Mouse (Mus musculus) heart, embryonic 15.5 days (tissue): ENCODE data around the gene Zfp787. TPM values are rescaled to one million over a fixed set of nuclear protein-coding genes. Genes with fewer than 3 reads are reported as not detected.

ENCODE experiments used
- ATAC-seq: fragments of 200-750 bp; cut with Nextera tagmentation; replicated peaks from 2 replicates; pipeline ENCODE4 v1.8.0; 2017; ENCODE audit warnings: low read depth, moderate TSS enrichment; ENCODE audit not compliant: insufficient number of reproducible peaks, insufficient read depth, low FRiP score
- H3K27ac ChIP-seq: fragments of 300-500 bp; sonication (generic); 2 replicates; pipeline ENCODE4 v1.5.1; 2015; ENCODE audit warnings: mild to moderate bottlenecking, inconsistent platforms
- H3K27me3 ChIP-seq: fragments of 300-500 bp; sonication (generic); 2 replicates; pipeline ENCODE4 v1.6.1; 2015; ENCODE audit warnings: inconsistent platforms
- H3K36me3 ChIP-seq: fragments of 300-500 bp; sonication (generic); 2 replicates; pipeline ENCODE4 v1.6.1; 2015; ENCODE audit warnings: mild to moderate bottlenecking, inconsistent platforms
- H3K4me1 ChIP-seq: fragments of 300-500 bp; sonication (generic); replicated peaks from 2 replicates; pipeline ENCODE4 v1.6.1; 2015; ENCODE audit warnings: inconsistent platforms
- H3K4me2 ChIP-seq: fragments of 300-500 bp; sonication (generic); 2 replicates; pipeline ENCODE4 v1.6.1; 2015; ENCODE audit warnings: inconsistent platforms, mild to moderate bottlenecking, moderate library complexity
- H3K4me3 ChIP-seq: fragments of 300-500 bp; sonication (generic); 2 replicates; pipeline ENCODE4 v1.5.1; 2015; ENCODE audit warnings: mild to moderate bottlenecking, inconsistent platforms
- H3K9ac ChIP-seq: fragments of 300-500 bp; sonication (generic); 2 replicates; pipeline ENCODE4 v1.6.1; 2015; ENCODE audit warnings: mild to moderate bottlenecking, inconsistent platforms
- H3K9me3 ChIP-seq: fragments of 300-500 bp; sonication (generic); replicated peaks from 2 replicates; pipeline ENCODE4 v1.6.1; 2016; ENCODE audit warnings: inconsistent platforms
- WGBS: fragments of 180-500 bp; shearing (Covaris S2); methylation state at CpG from one replicate; pipeline ENCODE4 v1.1.7; 2015; ENCODE audit warnings: mixed read lengths; 5-methylcytosine and 5-hydroxymethylcytosine counted together
- polyA plus RNA-seq: library from polyadenylated mRNA; unstranded; fragments of >200 nt; fragmentation: Nextera tagmentation; extraction: Ambion mirVana; gene quantifications from 2 replicates; pipeline ENCODE4 v1.2.1, GENCODE M21; 2015

Gene Zfp787
- polyA plus RNA-seq, 1 experiment from 2014 or later = 19.8 TPM

DNA sequence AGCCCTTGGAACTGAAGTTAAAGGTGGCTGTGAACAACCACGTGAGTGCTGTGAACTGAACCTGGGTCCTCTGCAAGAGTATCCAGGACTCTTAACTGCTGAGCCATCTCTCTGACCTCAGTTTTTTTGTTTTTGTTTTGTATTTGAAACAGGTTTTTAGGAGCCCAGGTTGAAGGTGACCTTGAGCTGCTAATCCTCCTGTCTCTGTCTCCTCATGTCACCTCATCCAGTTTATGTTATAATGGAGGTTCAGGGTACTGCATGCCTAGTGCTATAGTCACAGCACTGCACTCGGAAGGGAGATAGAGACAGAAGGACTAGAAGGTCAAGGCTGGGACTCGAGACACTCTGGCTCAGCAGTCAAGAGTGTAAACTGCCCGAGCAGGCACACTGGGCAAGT is 6.4 kb upstream of the Zfp787 start:
- H3K27ac ChIP-seq = no peak overlapping the region
- H3K9me3 ChIP-seq = no peaks in the 10 kb centered on the region
- H3K4me2 ChIP-seq = no peak overlapping the region
- no peak for ATAC-seq
- H3K27me3 ChIP-seq = no peaks in the 10 kb centered on the region
- H3K4me3 ChIP-seq = no peak overlapping the region
- no peaks in the 10 kb centered on the region for H3K36me3 ChIP-seq
- no peak overlapping the region for H3K9ac ChIP-seq
- WGBS = 76% methylated on average over 4 of the region's 4 CpGs
- no peaks in the 10 kb centered on the region for H3K4me1 ChIP-seq

DNA sequence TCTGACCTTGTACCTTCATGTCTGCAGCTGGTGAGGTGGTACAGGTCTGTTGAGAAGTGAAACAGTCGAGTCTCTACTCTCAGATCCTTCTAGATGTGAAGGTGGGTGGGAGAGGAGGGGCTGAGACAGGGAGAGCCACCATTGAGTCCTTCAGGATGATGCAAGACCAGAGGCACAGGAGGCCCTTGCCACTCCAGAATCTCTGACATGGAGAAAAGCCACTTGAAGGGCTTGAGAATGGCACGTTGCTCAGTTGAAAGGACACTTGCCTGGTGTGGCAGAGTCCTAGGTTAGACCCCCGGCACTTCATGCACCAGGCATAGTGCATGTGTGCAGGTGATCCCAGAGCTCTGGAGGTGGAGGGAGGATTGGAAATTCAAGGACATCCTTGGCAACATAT is 5.7 kb upstream of the Zfp787 start:
- no peaks in the 10 kb centered on the region for H3K27me3 ChIP-seq
- 59% methylated on average over 3 of the region's 3 CpGs for WGBS
- H3K36me3 ChIP-seq = no peaks in the 10 kb centered on the region
- H3K4me2 ChIP-seq = no peak overlapping the region
- H3K27ac ChIP-seq = no peak overlapping the region
- H3K9ac ChIP-seq = no peak overlapping the region
- H3K4me1 ChIP-seq = peaks cover 3% of the 10 kb centered on the region; the same call in 1 of the 2 replicates
- no peaks in the 10 kb centered on the region for H3K9me3 ChIP-seq
- H3K4me3 ChIP-seq = no peak overlapping the region
- ATAC-seq = no peak

DNA sequence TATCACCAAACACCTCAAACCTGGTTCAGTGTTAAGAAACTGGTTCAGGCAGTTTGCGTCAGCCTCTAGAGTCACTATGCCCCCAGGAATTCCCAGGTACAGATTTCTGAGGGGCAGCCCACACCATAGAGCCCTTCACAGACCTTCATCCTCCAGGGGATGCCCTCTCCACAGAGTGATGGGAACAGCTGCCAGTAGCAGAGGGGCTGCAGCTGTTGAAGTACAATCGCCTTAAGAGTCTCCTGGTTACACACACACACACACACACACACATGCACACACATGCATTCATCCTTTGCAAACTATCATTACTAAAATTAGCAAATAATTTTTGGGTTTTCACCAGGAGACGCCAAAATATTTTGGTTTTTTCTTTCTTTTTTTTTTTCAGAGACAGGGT is 3.8 kb upstream of the Zfp787 start:
- Histone ChIP-seq H3K9me3 (no peaks in the 10 kb centered on the region), H3K4me1 (peaks cover 9% of the 10 kb centered on the region), H3K27ac (no peak overlapping the region), H3K9ac (no peak overlapping the region), H3K4me2 (no peak overlapping the region), H3K36me3 (no peaks in the 10 kb centered on the region), H3K27me3 (no peaks in the 10 kb centered on the region), H3K4me3 (no peak overlapping the region)
- WGBS = 76% methylated on average over 3 of the region's 3 CpGs
- ATAC-seq = no peak

DNA sequence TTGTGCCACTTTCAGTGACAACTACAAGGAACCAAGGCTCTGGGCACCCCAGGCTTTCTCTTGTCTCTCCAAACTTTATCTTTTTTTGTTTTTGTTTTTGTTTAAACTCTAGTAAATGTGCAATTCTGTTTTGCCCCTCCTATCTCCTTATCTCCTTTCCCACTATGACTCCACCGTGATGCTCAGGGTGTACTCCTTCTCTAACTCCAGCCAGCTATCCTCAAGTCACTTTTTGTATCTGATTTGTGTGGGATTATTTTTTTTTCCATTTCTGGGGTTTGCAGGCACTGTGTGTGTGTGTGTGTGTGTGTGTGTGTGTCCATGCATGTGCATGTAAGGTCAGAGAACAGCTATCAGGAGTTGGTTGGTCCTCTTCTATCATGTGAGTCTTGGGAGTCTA is 1.7 kb upstream of the Zfp787 start:
- 38% methylated on average over 1 of the region's 1 CpGs for WGBS
- H3K9ac ChIP-seq = no peak overlapping the region
- ATAC-seq = no peak
- H3K4me3 ChIP-seq = no peak overlapping the region
- no peaks in the 10 kb centered on the region for H3K27me3 ChIP-seq
- H3K27ac ChIP-seq = no peak overlapping the region
- peaks cover 30% of the 10 kb centered on the region for H3K4me1 ChIP-seq
- no peaks in the 10 kb centered on the region for H3K36me3 ChIP-seq
- no peak overlapping the region for H3K4me2 ChIP-seq
- no peaks in the 10 kb centered on the region for H3K9me3 ChIP-seq

DNA sequence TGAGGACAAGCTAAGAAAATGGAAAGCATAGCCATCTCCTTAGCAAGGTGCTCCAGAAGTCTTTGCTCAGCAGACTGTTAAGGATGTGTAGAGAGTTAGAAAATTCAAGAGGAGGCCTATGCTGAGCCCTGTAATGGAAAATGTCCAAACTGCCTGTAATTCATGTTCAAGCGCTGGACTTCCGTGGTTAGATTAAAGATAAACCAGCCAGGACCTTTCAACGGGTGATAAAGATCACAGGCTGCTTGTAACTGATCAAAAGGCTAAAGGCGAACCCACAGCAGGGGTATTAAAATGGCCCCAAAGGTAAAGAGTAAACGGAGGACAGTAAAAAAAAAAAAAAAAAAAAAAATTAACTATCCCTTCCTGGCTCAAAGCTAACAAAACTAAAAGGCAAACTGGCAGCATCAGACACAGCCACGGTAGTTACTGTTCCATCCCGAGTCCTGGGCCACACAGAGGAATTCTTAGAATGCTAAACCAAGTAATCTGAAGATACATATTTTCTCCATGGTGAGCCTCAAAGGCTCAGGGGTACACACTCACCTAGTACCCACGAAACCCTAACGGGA is 1.2 kb upstream of the Zfp787 start:
- Histone ChIP-seq H3K4me1 (peaks cover 33% of the 10 kb centered on the region), H3K27me3 (no peaks in the 10 kb centered on the region), H3K9me3 (no peaks in the 10 kb centered on the region), H3K27ac (peak overlapping the region; percentile 96), H3K9ac (peak overlapping the region; percentile 83; the same call in 1 of the 2 replicates), H3K36me3 (no peaks in the 10 kb centered on the region), H3K4me2 (peak overlapping the region; percentile 74), H3K4me3 (peak overlapping the region; percentile 85)
- no peak for ATAC-seq
- 47% methylated on average over 9 of the region's 9 CpGs for WGBS

DNA sequence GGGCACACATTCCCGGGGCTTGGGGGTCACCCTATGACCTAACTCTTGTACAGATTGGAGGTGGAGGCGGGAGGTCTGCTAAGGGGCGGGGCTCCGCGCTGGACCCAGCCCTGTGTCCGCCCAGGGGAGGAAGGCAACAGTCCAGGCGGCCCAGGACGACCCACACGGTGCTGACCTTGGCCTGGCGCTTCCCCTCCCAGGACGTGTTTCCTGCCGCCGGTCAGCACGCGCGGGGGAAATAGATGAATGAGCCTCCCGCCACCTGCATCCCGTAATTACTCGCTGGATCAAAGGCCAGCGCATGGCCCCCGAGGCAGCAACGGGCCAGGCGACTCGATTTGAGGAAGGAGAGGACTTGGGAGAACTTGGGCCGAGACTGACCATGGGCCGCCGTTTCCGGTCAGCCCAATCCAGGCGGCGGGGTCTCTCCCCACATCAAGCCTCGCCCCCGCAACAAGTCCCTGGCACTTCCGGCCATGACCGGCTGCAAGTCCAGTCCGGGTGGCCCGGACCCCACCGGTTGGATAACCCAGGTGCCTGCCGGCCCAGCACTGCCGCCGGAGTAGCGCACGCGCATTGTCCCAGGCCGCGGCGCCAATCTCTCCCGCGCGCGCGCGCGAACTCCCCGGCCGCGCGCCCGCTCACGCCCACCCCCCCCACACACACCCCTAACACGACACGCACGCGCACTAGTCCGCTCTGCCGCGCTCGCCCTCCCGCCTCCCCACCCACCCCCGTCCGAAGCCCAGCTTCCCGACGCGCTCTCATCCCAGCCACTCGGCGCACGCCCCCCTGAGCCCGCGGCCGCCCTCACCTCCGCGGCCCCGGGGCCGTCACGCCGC is 545 bp downstream of the Zfp787 start:
- Histone ChIP-seq H3K36me3 (no peaks in the 10 kb centered on the region), H3K4me1 (peaks cover 47% of the 10 kb centered on the region), H3K9ac (peak overlapping the region; percentile 83), H3K4me2 (peak overlapping the region; percentile 74), H3K9me3 (no peaks in the 10 kb centered on the region), H3K27ac (peak overlapping the region; percentile 96), H3K27me3 (no peaks in the 10 kb centered on the region), H3K4me3 (peak overlapping the region; percentile 85)
- peak; percentile 65 for ATAC-seq
- under 1% methylated on average over 80 of the region's 85 CpGs for WGBS

DNA sequence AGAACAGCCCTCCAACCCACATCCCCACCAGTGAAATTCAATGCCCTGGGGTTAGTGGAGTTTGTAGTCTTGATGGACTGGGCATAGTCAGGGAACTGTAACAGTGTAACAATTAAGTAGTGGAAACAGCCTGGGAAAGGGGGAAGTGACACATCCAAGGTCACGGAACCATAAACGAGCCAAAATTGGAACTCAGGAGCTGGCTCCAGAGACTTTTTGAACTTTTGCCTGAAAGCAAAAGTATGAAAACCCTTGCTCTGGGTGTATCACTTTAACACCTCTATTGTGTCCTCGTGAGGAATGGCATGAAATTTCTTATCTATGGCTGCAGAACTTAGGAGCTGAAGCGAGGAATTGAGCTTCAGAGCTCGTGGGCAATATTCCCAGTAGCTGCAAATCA is 1.6 kb downstream of the Zfp787 start:
- Histone ChIP-seq H3K4me1 (peaks cover 52% of the 10 kb centered on the region), H3K9me3 (no peaks in the 10 kb centered on the region), H3K4me3 (peak overlapping the region; percentile 85), H3K27me3 (no peaks in the 10 kb centered on the region), H3K36me3 (no peaks in the 10 kb centered on the region), H3K4me2 (peak overlapping the region; percentile 74), H3K9ac (peak overlapping the region; percentile 83), H3K27ac (peak overlapping the region; percentile 96)
- WGBS = 30% methylated on average over 5 of the region's 5 CpGs
- ATAC-seq = no peak

DNA sequence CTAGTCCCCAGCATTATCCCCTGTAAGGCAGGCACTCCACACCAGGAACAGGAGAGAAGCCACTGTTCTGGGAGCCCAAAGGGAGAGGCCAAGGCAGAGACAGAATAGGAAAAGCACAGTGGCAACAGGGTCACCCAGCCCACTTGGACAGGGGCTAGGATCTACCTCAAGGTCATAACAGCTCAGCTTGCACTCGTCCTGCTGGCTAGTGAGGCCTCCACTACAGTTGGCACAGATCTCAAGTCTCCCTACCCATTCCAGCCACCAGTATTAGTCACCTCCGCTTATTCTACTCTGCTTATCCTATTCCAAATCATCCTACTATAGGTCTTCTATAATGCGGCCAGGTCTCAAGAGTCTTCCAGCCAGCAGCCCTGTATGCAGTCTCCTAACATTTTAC is 2.7 kb downstream of the Zfp787 start:
- H3K4me1 ChIP-seq = peaks cover 62% of the 10 kb centered on the region
- H3K4me2 ChIP-seq = peak overlapping the region; percentile 16; the same call in 1 of the 2 replicates
- peak overlapping the region; percentile 11; the same call in 1 of the 2 replicates for H3K27ac ChIP-seq
- H3K4me3 ChIP-seq = no peak overlapping the region
- no peaks in the 10 kb centered on the region for H3K27me3 ChIP-seq
- no peaks in the 10 kb centered on the region for H3K9me3 ChIP-seq
- no peaks in the 10 kb centered on the region for H3K36me3 ChIP-seq
- no peak overlapping the region for H3K9ac ChIP-seq
- no peak for ATAC-seq
- WGBS = 76% methylated on average over 3 of the region's 3 CpGs

DNA sequence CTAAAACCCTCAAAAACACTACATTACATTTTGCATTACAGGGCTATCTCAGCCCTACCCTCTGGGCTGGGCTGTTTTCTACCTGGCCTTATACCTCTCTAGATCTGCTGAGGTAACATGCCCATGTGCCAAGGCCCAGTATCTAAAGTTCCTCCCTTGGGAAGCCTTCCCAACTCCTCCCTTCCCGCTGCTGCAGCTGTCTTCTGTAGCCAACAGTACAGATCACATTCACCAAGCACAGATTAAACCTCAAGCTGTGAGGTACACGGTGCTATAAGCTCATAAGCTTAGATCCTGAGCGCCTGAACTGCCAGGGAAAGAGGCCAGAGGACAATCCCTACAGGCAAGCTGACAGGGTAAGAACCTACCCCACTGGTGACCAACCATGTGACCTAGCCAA is 3.8 kb downstream of the Zfp787 start:
- Histone ChIP-seq H3K27ac (no peak overlapping the region; the same call in 1 of the 2 replicates), H3K4me1 (peaks cover 73% of the 10 kb centered on the region), H3K4me3 (no peak overlapping the region), H3K9me3 (no peaks in the 10 kb centered on the region), H3K36me3 (no peaks in the 10 kb centered on the region), H3K9ac (no peak overlapping the region), H3K4me2 (no peak overlapping the region), H3K27me3 (no peaks in the 10 kb centered on the region)
- WGBS = 67% methylated on average over 3 of the region's 3 CpGs
- no peak for ATAC-seq

DNA sequence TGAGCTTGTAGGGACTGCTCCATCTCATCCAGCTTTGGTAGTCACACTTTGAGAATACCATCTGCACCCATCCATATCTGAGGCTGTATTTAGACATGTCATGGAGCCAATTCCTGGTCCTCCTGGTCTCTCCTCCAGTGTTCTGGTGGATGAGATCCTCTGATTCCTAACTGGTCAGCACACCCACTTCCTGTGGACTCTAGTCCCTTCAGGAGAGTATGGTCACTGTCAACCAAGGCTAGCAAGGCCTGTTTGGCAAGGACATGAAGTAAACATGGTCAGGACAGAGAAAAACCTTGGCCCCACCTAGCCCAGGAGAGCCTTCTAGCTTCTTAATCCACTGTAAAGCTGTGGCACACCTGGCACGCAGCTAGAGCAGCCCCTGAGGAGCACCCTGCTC is 4.5 kb downstream of the Zfp787 start:
- no peaks in the 10 kb centered on the region for H3K27me3 ChIP-seq
- no peak overlapping the region for H3K27ac ChIP-seq
- no peaks in the 10 kb centered on the region for H3K36me3 ChIP-seq
- ATAC-seq = no peak
- no peak overlapping the region for H3K4me3 ChIP-seq
- H3K4me2 ChIP-seq = no peak overlapping the region
- H3K9me3 ChIP-seq = no peaks in the 10 kb centered on the region
- H3K4me1 ChIP-seq = peaks cover 76% of the 10 kb centered on the region
- no peak overlapping the region for H3K9ac ChIP-seq
- 88% methylated on average over 1 of the region's 1 CpGs for WGBS

DNA sequence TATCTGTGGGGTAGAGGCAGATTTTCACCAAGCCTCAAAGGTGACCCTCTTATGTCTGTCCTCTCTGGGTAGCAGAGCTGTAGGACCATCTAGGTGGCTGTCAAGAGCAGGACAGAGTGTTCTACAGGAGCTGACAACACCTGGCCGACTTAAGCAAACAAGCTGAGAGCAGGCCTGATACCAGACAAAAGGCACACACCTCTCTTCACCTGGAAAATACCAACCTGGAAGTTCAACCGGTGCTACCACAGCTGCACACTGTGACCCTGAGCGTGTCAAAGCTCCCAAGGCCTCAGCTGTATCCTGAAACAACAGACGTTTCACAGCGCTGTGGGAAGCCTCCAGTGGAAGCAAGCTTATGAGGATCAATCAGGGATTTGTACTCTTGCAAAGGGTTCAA is 8.1 kb downstream of the Zfp787 start:
- H3K27ac ChIP-seq = peak overlapping the region; percentile 78

DNA sequence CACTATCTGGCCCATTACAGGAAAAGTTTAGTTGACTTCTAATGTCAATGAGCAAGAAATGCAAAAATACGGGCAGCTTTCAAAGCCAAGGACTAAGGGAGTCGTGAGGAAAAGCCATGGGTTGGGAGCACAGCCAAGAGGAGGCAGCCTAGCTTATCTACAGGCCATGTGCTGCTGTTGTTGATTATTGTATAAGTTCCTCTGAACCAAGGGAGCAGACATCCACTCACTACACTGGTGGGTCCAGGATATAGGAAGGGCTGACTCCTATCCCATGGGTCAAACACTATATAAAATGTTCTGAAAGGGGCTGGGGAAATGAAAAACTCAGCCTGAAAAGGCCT is 8.8 kb downstream of the Zfp787 start:
- 8% methylated on average over 2 of the region's 2 CpGs for WGBS
- no peak overlapping the region for H3K4me3 ChIP-seq
- H3K36me3 ChIP-seq = peaks cover 3% of the 10 kb centered on the region; the same call in 1 of the 2 replicates
- H3K27ac ChIP-seq = peak overlapping the region; percentile 78
- H3K4me2 ChIP-seq = peak overlapping the region; percentile 32; the same call in 1 of the 2 replicates
- H3K27me3 ChIP-seq = no peaks in the 10 kb centered on the region
- ATAC-seq = peak; percentile 30; the same call in 1 of the 2 replicates
- peaks cover 80% of the 10 kb centered on the region for H3K4me1 ChIP-seq
- H3K9me3 ChIP-seq = no peaks in the 10 kb centered on the region
- H3K9ac ChIP-seq = no peak overlapping the region

More for the DNA sequence above, 8.1 kb downstream of the Zfp787 start:
- no peak for ATAC-seq
- H3K9ac ChIP-seq = no peak overlapping the region
- no peak overlapping the region for H3K4me2 ChIP-seq
- no peaks in the 10 kb centered on the region for H3K27me3 ChIP-seq
- WGBS = 59% methylated on average over 5 of the region's 5 CpGs
- no peaks in the 10 kb centered on the region for H3K36me3 ChIP-seq
- H3K9me3 ChIP-seq = no peaks in the 10 kb centered on the region
- H3K4me3 ChIP-seq = no peak overlapping the region
- peaks cover 85% of the 10 kb centered on the region for H3K4me1 ChIP-seq
